Mouse (Mus musculus): ENCODE measurements around the gene Dkk2. TPM values are rescaled to one million over a fixed set of nuclear protein-coding genes. Genes with fewer than 3 reads are reported as not detected.

Dkk2 gene
- polyA plus RNA-seq, 1 experiment: 0.03 TPM

GRCm38 (mm10) chr3:132084018-132084417 lies 1.1 kb upstream of the Dkk2 start:
- TF ChIP-seq GATA1 (IDR thresholded peaks at IDR 0.05; ENCODE audit: borderline replicate concordance, low read length) (no peak), FLI1 (IDR thresholded peaks at IDR 0.05; ENCODE audit: low read length) (no peak)
- H3K4me3 ChIP-seq (replicated peaks): peak overlapping the region; percentile 38
- H3K27me3 ChIP-seq (replicated peaks): peaks cover 35% of the 10 kb centered on the region
- H3K9me3 ChIP-seq: no peaks in the 10 kb centered on the region
- H3K36me3 ChIP-seq (replicated peaks; ENCODE audit: low read length): no peaks in the 10 kb centered on the region
- peaks cover 21% of the 10 kb centered on the region; the same call in 1 of the 2 replicates for H3K4me1 ChIP-seq

GRCm38 (mm10) chr3:132084680-132085079 lies 412 bp upstream of the Dkk2 start:
- peaks cover 35% of the 10 kb centered on the region for H3K27me3 ChIP-seq (replicated peaks)
- H3K36me3 ChIP-seq (replicated peaks; ENCODE audit: low read length): no peaks in the 10 kb centered on the region
- peaks cover 21% of the 10 kb centered on the region; the same call in 1 of the 2 replicates for H3K4me1 ChIP-seq
- H3K4me3 ChIP-seq (replicated peaks): peak overlapping the region; percentile 33
- TF ChIP-seq FLI1 (IDR thresholded peaks at IDR 0.05; ENCODE audit: low read length) (no peak), GATA1 (IDR thresholded peaks at IDR 0.05; ENCODE audit: borderline replicate concordance, low read length) (no peak)
- H3K9me3 ChIP-seq: no peaks in the 10 kb centered on the region

GRCm38 (mm10) chr3:132085823-132086350 lies 795 bp downstream of the Dkk2 start:
- no peak for TF ChIP-seq FLI1 (IDR thresholded peaks at IDR 0.05; ENCODE audit: low read length)
- no peak for TF ChIP-seq GATA1 (IDR thresholded peaks at IDR 0.05; ENCODE audit: borderline replicate concordance, low read length)
- Histone ChIP-seq H3K36me3 (replicated peaks; ENCODE audit: low read length) (no peaks in the 10 kb centered on the region), H3K9me3 (no peaks in the 10 kb centered on the region), H3K4me3 (replicated peaks) (peak overlapping the region; percentile 85), H3K4me1 (peaks cover 21% of the 10 kb centered on the region; the same call in 1 of the 2 replicates), H3K27me3 (replicated peaks) (peaks cover 35% of the 10 kb centered on the region)

GRCm38 (mm10) chr3:132086461-132086860 lies 1.4 kb downstream of the Dkk2 start:
- TF ChIP-seq GATA1 (IDR thresholded peaks at IDR 0.05; ENCODE audit: borderline replicate concordance, low read length): no peak
- TF ChIP-seq FLI1 (IDR thresholded peaks at IDR 0.05; ENCODE audit: low read length): no peak
- Histone ChIP-seq H3K4me3 (replicated peaks) (no peak overlapping the region), H3K27me3 (replicated peaks) (peaks cover 35% of the 10 kb centered on the region), H3K36me3 (replicated peaks; ENCODE audit: low read length) (no peaks in the 10 kb centered on the region), H3K9me3 (no peaks in the 10 kb centered on the region), H3K4me1 (peaks cover 21% of the 10 kb centered on the region; the same call in 1 of the 2 replicates)

GRCm38 (mm10) chr3:132087011-132087486 lies 2.0 kb downstream of the Dkk2 start:
- H3K4me3 ChIP-seq (replicated peaks): peak overlapping the region; percentile 80
- H3K36me3 ChIP-seq (replicated peaks; ENCODE audit: low read length): no peaks in the 10 kb centered on the region
- no peaks in the 10 kb centered on the region for H3K9me3 ChIP-seq
- H3K27me3 ChIP-seq (replicated peaks): peaks cover 35% of the 10 kb centered on the region
- H3K4me1 ChIP-seq: peaks cover 21% of the 10 kb centered on the region; the same call in 1 of the 2 replicates
- no peak for TF ChIP-seq FLI1 (IDR thresholded peaks at IDR 0.05; ENCODE audit: low read length)
- TF ChIP-seq GATA1 (IDR thresholded peaks at IDR 0.05; ENCODE audit: borderline replicate concordance, low read length): no peak

GRCm38 (mm10) chr3:132092983-132093382 lies 7.9 kb downstream of the Dkk2 start:
- Histone ChIP-seq H3K4me3 (replicated peaks) (no peak overlapping the region), H3K27me3 (replicated peaks) (no peaks in the 10 kb centered on the region), H3K4me1 (no peaks in the 10 kb centered on the region), H3K36me3 (replicated peaks; ENCODE audit: low read length) (no peaks in the 10 kb centered on the region), H3K9me3 (peaks cover 11% of the 10 kb centered on the region)
- TF ChIP-seq FLI1 (IDR thresholded peaks at IDR 0.05; ENCODE audit: low read length) (no peak), GATA1 (IDR thresholded peaks at IDR 0.05; ENCODE audit: borderline replicate concordance, low read length) (no peak)

GRCm38 (mm10) chr3:132096296-132096695 lies 11.2 kb downstream of the Dkk2 start:
- TF ChIP-seq GATA1 (IDR thresholded peaks at IDR 0.05; ENCODE audit: borderline replicate concordance, low read length) (no peak), FLI1 (IDR thresholded peaks at IDR 0.05; ENCODE audit: low read length) (no peak)
- Histone ChIP-seq H3K4me1 (no peaks in the 10 kb centered on the region), H3K27me3 (replicated peaks) (no peaks in the 10 kb centered on the region), H3K36me3 (replicated peaks; ENCODE audit: low read length) (no peaks in the 10 kb centered on the region), H3K4me3 (replicated peaks) (no peak overlapping the region), H3K9me3 (peaks cover 11% of the 10 kb centered on the region)

- Histone ChIP-seq H3K36me3 (replicated peaks; ENCODE audit: low read length) (no peaks in the 10 kb centered on the region), H3K27me3 (replicated peaks) (no peaks in the 10 kb centered on the region), H3K4me3 (replicated peaks) (no peak overlapping the region), H3K4me1 (no peaks in the 10 kb centered on the region), H3K9me3 (peaks cover 10% of the 10 kb centered on the region; the same call in 1 of the 2 replicates)
- TF ChIP-seq FLI1 (IDR thresholded peaks at IDR 0.05; ENCODE audit: low read length) (no peak), GATA1 (IDR thresholded peaks at IDR 0.05; ENCODE audit: borderline replicate concordance, low read length) (no peak)
Observed at GRCm38 (mm10) chr3:132100746-132101145, 15.7 kb downstream of the Dkk2 start.

GRCm38 (mm10) chr3:132103020-132103419 lies 17.9 kb downstream of the Dkk2 start:
- 0 out of 2 replicates have a peak, but pooled peaks cover 8% of the 10 kb centered on the region for H3K9me3 ChIP-seq
- TF ChIP-seq GATA1 (IDR thresholded peaks at IDR 0.05; ENCODE audit: borderline replicate concordance, low read length): no peak
- no peak for TF ChIP-seq FLI1 (IDR thresholded peaks at IDR 0.05; ENCODE audit: low read length)
- H3K36me3 ChIP-seq (replicated peaks; ENCODE audit: low read length): no peaks in the 10 kb centered on the region
- no peaks in the 10 kb centered on the region for H3K27me3 ChIP-seq (replicated peaks)
- H3K4me1 ChIP-seq: no peaks in the 10 kb centered on the region
- H3K4me3 ChIP-seq (replicated peaks): no peak overlapping the region

- H3K27me3 ChIP-seq (replicated peaks): no peaks in the 10 kb centered on the region
- no peaks in the 10 kb centered on the region for H3K4me1 ChIP-seq
- H3K4me3 ChIP-seq (replicated peaks): no peak overlapping the region
- 0 out of 2 replicates have a peak, but pooled peaks cover 8% of the 10 kb centered on the region for H3K9me3 ChIP-seq
- TF ChIP-seq GATA1 (IDR thresholded peaks at IDR 0.05; ENCODE audit: borderline replicate concordance, low read length) (no peak), FLI1 (IDR thresholded peaks at IDR 0.05; ENCODE audit: low read length) (no peak)
- no peaks in the 10 kb centered on the region for H3K36me3 ChIP-seq (replicated peaks; ENCODE audit: low read length)
Observed at GRCm38 (mm10) chr3:132103454-132103853, 18.4 kb downstream of the Dkk2 start.

Data from megakaryocyte, embryonic 14.5 days (primary cell).